Mouse (Mus musculus): Measurements from ENCODE around the gene Dnpep. TPM values are rescaled to one million over a fixed set of nuclear protein-coding genes. Genes with fewer than 3 reads are reported as not detected.

Gene Dnpep
- 10 to 100 TPM; 80.9 to 88.3 TPM for total RNA-seq (2021)
- long read RNA-seq, experiment 1, transcript Dnpep-202 (15 exons, 1,571 nt), result minor isoform, 9 of 99 reads
- long read RNA-seq, experiment 1, transcript Dnpep-201 (15 exons, 2,488 nt), result major isoform, 79 of 99 reads
- long read RNA-seq, experiment 1, partial matches to known transcripts, result 6 of 99 reads
- long read RNA-seq, experiment 1, other reads (novel, unspliced or antisense), result 2 of 99 reads
- long read RNA-seq, experiment 2, transcript Dnpep-201 (15 exons, 2,488 nt), result major isoform, 38 of 49 reads
- long read RNA-seq, experiment 2, transcript Dnpep-202 (15 exons, 1,571 nt), result minor isoform, 5 of 49 reads
- long read RNA-seq, experiment 2, partial matches to known transcripts, result 3 of 49 reads
- long read RNA-seq, experiment 2, other reads (novel, unspliced or antisense), result 2 of 49 reads

GRCm38 (mm10) chr1:75317241-75318201 is at the start of gene Dnpep:
TSS of gene Dnpep (minus strand) at chr1:75317990.
- DNase-seq, result peak; percentile 100

- no peak for DNase-seq
Measured at GRCm38 (mm10) chr1:75365510-75366137, 47.8 kb upstream of the Dnpep start.

GRCm38 (mm10) chr1:75363868-75364267 is 46.1 kb upstream of the Dnpep start:
- DNase-seq, result no peak

- DNase-seq, result peak; percentile 73 to 76
Measured at GRCm38 (mm10) chr1:75361750-75362149, 44.0 kb upstream of the Dnpep start.

- no peak for DNase-seq
Measured at GRCm38 (mm10) chr1:75361123-75361522, 43.3 kb upstream of the Dnpep start.

GRCm38 (mm10) chr1:75360112-75361031 is 42.6 kb upstream of the Dnpep start, which contains the start of gene Des:
TSS of gene Des (plus strand) at chr1:75360329.
- peak; percentile 88 to 92 for DNase-seq

- DNase-seq, result peak; percentile 68 to 71
Measured at GRCm38 (mm10) chr1:75359346-75359745, 41.6 kb upstream of the Dnpep start.

GRCm38 (mm10) chr1:75358009-75358408 is 40.2 kb upstream of the Dnpep start:
- DNase-seq, result no peak

GRCm38 (mm10) chr1:75357261-75357660 is 39.5 kb upstream of the Dnpep start:
- DNase-seq, result peak; percentile 50 to 67

- no peak for DNase-seq
Measured at GRCm38 (mm10) chr1:75349275-75349674, 31.5 kb upstream of the Dnpep start.

GRCm38 (mm10) chr1:75347279-75347678 is 29.5 kb upstream of the Dnpep start:
- peak; percentile 53 to 58 for DNase-seq

GRCm38 (mm10) chr1:75345036-75345935 is 27.5 kb upstream of the Dnpep start:
- DNase-seq, result peak; percentile 23 to 37

- DNase-seq, result peak; percentile 27 to 34
Measured at GRCm38 (mm10) chr1:75344291-75345035, 26.7 kb upstream of the Dnpep start.

- DNase-seq, result peak; percentile 64 to 84
Measured at GRCm38 (mm10) chr1:75342874-75343416, 25.2 kb upstream of the Dnpep start.

- DNase-seq, result no peak
Measured at GRCm38 (mm10) chr1:75340519-75340918, 22.7 kb upstream of the Dnpep start.

- DNase-seq, result no peak
Measured at GRCm38 (mm10) chr1:75339337-75339736, 21.5 kb upstream of the Dnpep start.

- DNase-seq, result no peak
Measured at GRCm38 (mm10) chr1:75338091-75338694, 20.4 kb upstream of the Dnpep start.

- DNase-seq, result no peak
Measured at GRCm38 (mm10) chr1:75337097-75337496, 19.3 kb upstream of the Dnpep start.

- DNase-seq, result no peak
Measured at GRCm38 (mm10) chr1:75336461-75336860, 18.7 kb upstream of the Dnpep start.

All from heart, adult 18-20 months (tissue).